Mouse (Mus musculus) C2C12 (cell line): ENCODE results near the gene Nprl2. TPM values are rescaled to one million over a fixed set of nuclear protein-coding genes. Genes with fewer than 3 reads are reported as not detected.

Experiments
- H3K27me3 ChIP-seq: one replicate; pipeline ENCODE4 v1.6.1; 2011; ENCODE audit not compliant: control insufficient read depth, insufficient read depth, insufficient read length
- H3K36me3 ChIP-seq: one replicate; pipeline ENCODE4 v1.6.1; 2011; ENCODE audit not compliant: control insufficient read depth, insufficient read depth
- H3K4me3 ChIP-seq: one replicate; pipeline ENCODE4 v1.5.1; 2011; ENCODE audit warnings: mild to moderate bottlenecking, control low read depth; ENCODE audit not compliant: poor library complexity, insufficient read depth, severe bottlenecking
- H3K79me2 ChIP-seq: one replicate; pipeline ENCODE4 v1.6.1; 2011; ENCODE audit not compliant: control insufficient read depth, insufficient read depth
- H3K79me3 ChIP-seq: one replicate; pipeline ENCODE4 v1.6.1; 2011; ENCODE audit warnings: low read depth, control low read depth
- H3ac ChIP-seq: one replicate; pipeline ENCODE3; 2011; ENCODE audit warnings: low read depth; ENCODE audit not compliant: control insufficient read depth, insufficient read length
- CEBPB ChIP-seq: IDR thresholded peaks from one replicate; pipeline ENCODE4 v1.6.1; 2011; ENCODE audit warnings: low read depth, mild to moderate bottlenecking, control low read depth, moderate library complexity
- CTCF ChIP-seq: IDR thresholded peaks from one replicate; pipeline ENCODE4 v1.5.1; 2011; ENCODE audit not compliant: control insufficient read depth, insufficient read depth, insufficient read length
- FOSL1 ChIP-seq: IDR thresholded peaks from one replicate; pipeline ENCODE4 v1.8.0; 2011; ENCODE audit warnings: mild to moderate bottlenecking, low read length; ENCODE audit not compliant: poor library complexity, insufficient read depth, severe bottlenecking
- MAX ChIP-seq: IDR thresholded peaks from one replicate; pipeline ENCODE4 v1.6.1; 2011; ENCODE audit warnings: mild to moderate bottlenecking, control low read depth
- MYOD1 ChIP-seq: IDR thresholded peaks from one replicate; pipeline ENCODE4 v1.6.1; 2011; ENCODE audit warnings: low read depth; ENCODE audit not compliant: control insufficient read depth, insufficient read length
- MYOG ChIP-seq: IDR thresholded peaks from one replicate; pipeline ENCODE4 v1.6.1; 2011; ENCODE audit not compliant: control insufficient read depth, insufficient read length; ENCODE audit errors: extremely low read depth
- USF1 ChIP-seq: IDR thresholded peaks from one replicate; pipeline ENCODE4 v1.6.1; 2011; ENCODE audit warnings: low read depth, mild to moderate bottlenecking, control low read depth, moderate library complexity
- polyA plus RNA-seq: library from polyadenylated mRNA; unstranded; fragments of >200 nt; fragmentation: generic; extraction: Trizol; gene quantifications from one replicate; pipeline ENCODE4 v1.2.1, GENCODE M21; 2012; ENCODE audit warnings: missing spikeins

The Nprl2 gene
- polyA plus RNA-seq, 1 experiment: 12.8 TPM

DNA sequence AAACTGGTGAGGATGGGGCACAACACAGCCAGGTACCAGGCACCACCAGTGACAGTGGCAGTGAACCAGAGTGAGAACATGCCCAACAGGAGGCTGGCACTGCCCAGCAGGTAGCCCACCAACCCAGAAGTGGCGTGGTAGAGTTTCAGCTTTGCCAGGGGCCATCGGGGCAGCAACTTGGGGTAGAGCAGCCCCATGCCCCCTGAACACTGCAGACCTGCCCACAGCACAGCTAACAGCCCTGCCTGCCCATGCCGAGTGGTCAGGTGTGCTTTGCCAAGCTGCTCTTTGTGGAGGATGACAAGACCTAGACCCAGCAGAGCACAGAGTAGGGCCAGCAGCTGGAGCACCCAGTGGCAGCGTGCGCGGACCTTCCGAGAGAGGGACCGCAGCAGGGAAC, 2.1 kb upstream of the Nprl2 start:
- Histone ChIP-seq H3K79me2 (peaks cover 26% of the 10 kb centered on the region), H3ac (no peak overlapping the region), H3K27me3 (no peaks in the 10 kb centered on the region), H3K4me3 (no peak overlapping the region), H3K36me3 (peaks cover 15% of the 10 kb centered on the region), H3K79me3 (peaks cover 24% of the 10 kb centered on the region)
- no peak for TF ChIP-seq MYOD1
- TF ChIP-seq MAX: no peak
- TF ChIP-seq MYOG: no peak
- no peak for TF ChIP-seq USF1
- TF ChIP-seq CEBPB: no peak
- TF ChIP-seq FOSL1: no peak
- no peak for TF ChIP-seq CTCF

DNA sequence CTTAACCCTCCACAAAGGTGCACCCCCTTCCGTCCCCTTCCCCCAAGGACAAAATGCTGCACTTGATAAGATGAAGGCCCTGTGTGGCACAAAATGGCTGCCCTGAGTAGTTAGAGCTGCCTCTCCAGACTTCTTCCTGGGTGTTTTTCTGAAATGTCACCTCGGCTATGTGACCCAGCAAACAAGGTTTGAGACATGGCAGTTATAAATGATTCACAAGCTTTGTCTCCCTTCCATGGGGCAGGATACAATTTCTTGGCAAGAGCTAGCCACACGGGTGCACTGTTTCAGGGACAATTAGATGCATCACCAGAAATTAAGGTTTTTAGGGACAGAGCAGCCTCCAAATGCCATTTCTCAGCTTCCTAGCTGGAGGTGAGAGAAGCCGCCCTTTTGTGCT, 1.6 kb upstream of the Nprl2 start:
- Histone ChIP-seq H3K4me3 (no peak overlapping the region), H3ac (no peak overlapping the region), H3K36me3 (peaks cover 15% of the 10 kb centered on the region), H3K27me3 (no peaks in the 10 kb centered on the region), H3K79me3 (peaks cover 19% of the 10 kb centered on the region), H3K79me2 (peaks cover 21% of the 10 kb centered on the region)
- TF ChIP-seq MAX (no peak), USF1 (no peak), MYOD1 (no peak), MYOG (no peak), FOSL1 (no peak), CTCF (no peak), CEBPB (no peak)

DNA sequence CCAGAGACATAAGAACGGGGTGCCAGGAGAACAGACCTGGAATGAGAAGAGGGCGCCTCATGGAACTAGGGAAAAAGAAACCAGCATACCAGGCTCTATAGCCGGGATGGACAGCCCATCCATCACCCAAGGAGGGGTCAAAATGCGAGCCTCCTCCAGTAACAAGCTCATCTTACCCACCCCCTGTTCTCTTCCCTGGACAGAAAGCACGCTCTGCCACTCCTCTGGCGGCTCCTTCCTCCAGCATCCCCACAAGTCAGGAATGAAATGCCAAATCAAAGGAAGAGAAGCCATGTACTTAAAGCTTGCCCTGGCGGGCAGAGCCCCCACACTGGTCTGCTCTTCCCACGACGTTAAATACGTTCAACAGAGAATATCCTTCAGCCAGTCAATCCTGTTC, 1.0 kb upstream of the Nprl2 start:
- no peak for TF ChIP-seq CEBPB
- no peak for TF ChIP-seq USF1
- TF ChIP-seq FOSL1: no peak
- TF ChIP-seq MAX: no peak
- TF ChIP-seq MYOD1: no peak
- no peak for TF ChIP-seq CTCF
- no peak for TF ChIP-seq MYOG
- peaks cover 13% of the 10 kb centered on the region for H3K79me3 ChIP-seq
- no peaks in the 10 kb centered on the region for H3K27me3 ChIP-seq
- H3K36me3 ChIP-seq: peaks cover 15% of the 10 kb centered on the region
- no peak overlapping the region for H3ac ChIP-seq
- H3K79me2 ChIP-seq: peaks cover 16% of the 10 kb centered on the region
- no peak overlapping the region for H3K4me3 ChIP-seq

DNA sequence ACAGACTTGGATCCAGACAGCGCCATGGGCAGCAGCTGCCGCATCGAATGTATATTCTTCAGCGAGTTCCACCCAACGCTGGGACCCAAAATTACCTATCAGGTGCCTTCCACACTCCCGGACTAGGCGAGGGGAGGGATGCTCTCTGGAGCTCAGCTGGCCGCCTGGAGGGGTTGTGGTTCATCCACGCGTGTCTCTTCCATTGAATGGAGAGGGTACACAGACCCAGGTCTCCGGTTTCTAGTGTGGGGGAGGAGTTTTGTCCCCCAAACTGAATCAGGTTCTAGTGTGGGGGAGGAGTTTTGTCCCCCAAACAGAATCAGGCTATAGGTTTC, 293 bp downstream of the Nprl2 start:
- H3K36me3 ChIP-seq: peaks cover 15% of the 10 kb centered on the region
- peaks cover 1% of the 10 kb centered on the region for H3K79me3 ChIP-seq

DNA sequence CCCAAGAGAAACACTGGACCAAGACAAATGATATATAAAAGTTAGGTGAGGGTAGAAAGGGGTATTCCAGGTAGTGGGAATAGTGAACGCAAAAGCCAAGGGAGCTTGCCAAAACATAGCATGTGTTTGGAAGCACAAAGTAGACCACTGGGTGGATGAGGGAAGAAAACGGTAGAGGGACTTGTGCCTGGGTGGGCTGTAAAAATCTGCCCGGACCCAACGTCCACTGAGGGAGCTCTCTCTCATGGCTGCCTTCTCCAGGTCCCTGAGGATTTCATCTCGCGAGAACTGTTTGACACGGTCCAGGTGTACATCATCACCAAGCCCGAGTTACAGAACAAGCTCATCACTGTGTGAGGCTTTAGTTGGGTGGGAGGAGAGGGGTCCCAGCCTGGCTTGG, 695 bp downstream of the Nprl2 start:
- Histone ChIP-seq H3K79me3 (no peaks in the 10 kb centered on the region), H3K79me2 (no peaks in the 10 kb centered on the region), H3K27me3 (no peaks in the 10 kb centered on the region), H3K36me3 (peaks cover 13% of the 10 kb centered on the region), H3K4me3 (peak overlapping the region; percentile 38), H3ac (no peak overlapping the region)
- TF ChIP-seq USF1: no peak
- no peak for TF ChIP-seq MAX
- no peak for TF ChIP-seq CTCF
- no peak for TF ChIP-seq CEBPB
- no peak for TF ChIP-seq MYOD1
- TF ChIP-seq MYOG: no peak
- TF ChIP-seq FOSL1: no peak

More for the DNA sequence above, 293 bp downstream of the Nprl2 start:
- Histone ChIP-seq H3K79me2 (peaks cover 2% of the 10 kb centered on the region), H3K4me3 (peak overlapping the region; percentile 38), H3K27me3 (no peaks in the 10 kb centered on the region), H3ac (peak overlapping the region; percentile 41)
- TF ChIP-seq CEBPB: no peak
- TF ChIP-seq FOSL1: no peak
- no peak for TF ChIP-seq MYOD1
- TF ChIP-seq CTCF: no peak
- TF ChIP-seq MAX: no peak
- no peak for TF ChIP-seq MYOG
- no peak for TF ChIP-seq USF1

DNA sequence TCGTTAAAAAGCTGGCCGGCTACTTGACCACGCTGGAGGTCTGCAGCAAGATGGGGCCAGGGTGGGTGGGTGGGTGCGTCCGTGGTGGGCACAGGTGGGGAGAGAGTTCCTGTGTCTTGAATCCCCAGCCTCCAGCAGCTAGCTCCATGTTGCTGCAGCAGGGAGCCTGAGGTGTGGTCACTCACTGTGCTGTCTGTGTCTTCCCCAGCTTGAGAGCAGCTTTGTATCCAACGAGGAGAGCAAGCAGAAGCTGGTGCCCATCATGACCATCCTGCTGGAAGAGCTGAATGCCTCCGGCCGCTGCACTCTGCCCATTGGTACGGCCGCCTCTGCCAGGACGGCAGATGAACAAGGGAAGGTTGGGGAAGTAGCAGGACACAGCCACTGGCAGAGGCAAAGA, 1.3 kb downstream of the Nprl2 start:
- no peak overlapping the region for H3ac ChIP-seq
- no peaks in the 10 kb centered on the region for H3K27me3 ChIP-seq
- H3K4me3 ChIP-seq: no peak overlapping the region
- H3K79me3 ChIP-seq: no peaks in the 10 kb centered on the region
- peaks cover 7% of the 10 kb centered on the region for H3K36me3 ChIP-seq
- H3K79me2 ChIP-seq: no peaks in the 10 kb centered on the region
- TF ChIP-seq CEBPB (no peak), CTCF (no peak), USF1 (no peak)
